Mouse (Mus musculus): ENCODE data around the gene Bbip1. TPM values are rescaled to one million over a fixed set of nuclear protein-coding genes. Genes with fewer than 3 reads are reported as not detected.
"Not testable (repeated sequence)": the region's sequence is repeated elsewhere in the genome, so short reads cannot be mapped to it uniquely, and the experiment has no call there.

The Bbip1 gene
- polyA plus RNA-seq, 1 experiment = 63.0 TPM

GRCm38 (mm10) chr19:53926705-53927104 lies 17.7 kb downstream of the Bbip1 start:
- H3K4me3 ChIP-seq (ENCODE audit: control insufficient read depth, low read depth, low read length) = no peak overlapping the region
- H3K27me3 ChIP-seq (ENCODE audit: control insufficient read depth, insufficient read depth, low read length) = no peaks in the 10 kb centered on the region
- TF ChIP-seq POLR2A (IDR thresholded peaks at IDR 0.05; ENCODE audit: control insufficient read depth, low read depth, low read length) (no peak), CTCF (IDR thresholded peaks at IDR 0.05; ENCODE audit: control insufficient read depth, insufficient read depth, insufficient replicate concordance, low read depth, low read length) (no peak)
- no peaks in the 10 kb centered on the region for H3K36me3 ChIP-seq (ENCODE audit: control insufficient read depth, insufficient read depth, low read length)
- no peak overlapping the region for H3K27ac ChIP-seq (ENCODE audit: control insufficient read depth, insufficient read depth, low read depth, low read length)
- no peaks in the 10 kb centered on the region for H3K4me1 ChIP-seq (ENCODE audit: control insufficient read depth, insufficient read depth, low read length)

DNA sequence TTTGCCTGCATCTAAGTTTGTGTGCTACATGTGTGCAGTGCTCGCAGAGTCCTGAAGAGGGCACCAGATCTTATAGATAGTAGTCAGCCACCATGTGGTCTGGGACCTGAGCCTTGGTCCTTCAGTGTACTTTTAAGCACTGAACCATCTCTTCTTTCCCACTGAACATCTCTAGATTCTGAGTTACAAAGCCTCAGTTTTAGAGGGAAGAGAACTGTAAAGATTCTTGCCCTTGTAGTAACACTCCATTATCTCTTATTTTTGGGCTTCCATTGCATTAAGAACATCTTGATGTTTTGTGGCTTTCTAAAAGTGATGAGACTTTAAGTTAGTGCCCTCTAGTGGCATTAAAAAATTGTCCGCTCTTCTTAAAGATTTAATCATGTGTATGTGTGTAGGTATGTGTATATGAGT lies 19.1 kb downstream of the Bbip1 start:
- TF ChIP-seq POLR2A (IDR thresholded peaks at IDR 0.05; ENCODE audit: control insufficient read depth, low read depth, low read length) = no peak
- no peak for TF ChIP-seq CTCF (IDR thresholded peaks at IDR 0.05; ENCODE audit: control insufficient read depth, insufficient read depth, insufficient replicate concordance, low read depth, low read length)
- H3K4me1 ChIP-seq (ENCODE audit: control insufficient read depth, insufficient read depth, low read length) = no peaks in the 10 kb centered on the region
- 0 out of 2 replicates have a peak, but pooled peaks cover 1% of the 10 kb centered on the region for H3K36me3 ChIP-seq (ENCODE audit: control insufficient read depth, insufficient read depth, low read length)
- no peaks in the 10 kb centered on the region for H3K27me3 ChIP-seq (ENCODE audit: control insufficient read depth, insufficient read depth, low read length)
- no peak overlapping the region for H3K27ac ChIP-seq (ENCODE audit: control insufficient read depth, insufficient read depth, low read depth, low read length)
- H3K4me3 ChIP-seq (ENCODE audit: control insufficient read depth, low read depth, low read length) = no peak overlapping the region

GRCm38 (mm10) chr19:53921996-53922395 lies 22.4 kb downstream of the Bbip1 start:
- H3K27ac ChIP-seq (ENCODE audit: control insufficient read depth, insufficient read depth, low read depth, low read length); H3K36me3 ChIP-seq (ENCODE audit: control insufficient read depth, insufficient read depth, low read length); H3K27me3 ChIP-seq (ENCODE audit: control insufficient read depth, insufficient read depth, low read length); H3K4me3 ChIP-seq (ENCODE audit: control insufficient read depth, low read depth, low read length); H3K4me1 ChIP-seq (ENCODE audit: control insufficient read depth, insufficient read depth, low read length): not testable (repeated sequence)

GRCm38 (mm10) chr19:53919541-53919940 lies 24.9 kb downstream of the Bbip1 start:
- H3K36me3 ChIP-seq (ENCODE audit: control insufficient read depth, insufficient read depth, low read length) = peaks cover 1% of the 10 kb centered on the region; the same call in 1 of the 2 replicates
- H3K4me1 ChIP-seq (ENCODE audit: control insufficient read depth, insufficient read depth, low read length) = no peaks in the 10 kb centered on the region
- no peak overlapping the region for H3K27ac ChIP-seq (ENCODE audit: control insufficient read depth, insufficient read depth, low read depth, low read length)
- no peak overlapping the region for H3K4me3 ChIP-seq (ENCODE audit: control insufficient read depth, low read depth, low read length)
- no peak for TF ChIP-seq CTCF (IDR thresholded peaks at IDR 0.05; ENCODE audit: control insufficient read depth, insufficient read depth, insufficient replicate concordance, low read depth, low read length)
- TF ChIP-seq POLR2A (IDR thresholded peaks at IDR 0.05; ENCODE audit: control insufficient read depth, low read depth, low read length) = no peak
- H3K27me3 ChIP-seq (ENCODE audit: control insufficient read depth, insufficient read depth, low read length) = no peaks in the 10 kb centered on the region

DNA sequence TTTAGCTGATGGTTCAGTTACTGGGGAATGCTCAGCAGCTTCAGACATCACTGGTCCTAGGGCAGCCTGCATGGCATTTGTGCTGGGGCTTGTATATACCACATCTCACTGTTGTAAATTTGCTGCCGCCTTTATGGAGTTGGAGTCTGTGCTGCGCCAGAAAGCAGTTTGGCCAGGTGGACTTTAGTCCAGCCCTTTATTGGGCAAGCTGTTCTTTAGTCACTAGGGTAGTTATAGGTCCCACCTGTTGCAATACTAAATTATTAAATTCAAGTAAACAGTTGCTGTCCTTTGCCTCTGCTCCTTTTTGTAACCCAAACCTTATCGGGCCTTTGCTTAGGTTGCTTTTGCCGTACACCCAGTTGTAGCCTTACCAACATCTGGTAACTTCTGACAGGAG lies 29.5 kb downstream of the Bbip1 start:
- no peaks in the 10 kb centered on the region for H3K4me1 ChIP-seq (ENCODE audit: control insufficient read depth, insufficient read depth, low read length)
- no peak overlapping the region for H3K4me3 ChIP-seq (ENCODE audit: control insufficient read depth, low read depth, low read length)
- no peaks in the 10 kb centered on the region; the same call in 1 of the 2 replicates for H3K36me3 ChIP-seq (ENCODE audit: control insufficient read depth, insufficient read depth, low read length)
- H3K27me3 ChIP-seq (ENCODE audit: control insufficient read depth, insufficient read depth, low read length) = no peaks in the 10 kb centered on the region
- H3K27ac ChIP-seq (ENCODE audit: control insufficient read depth, insufficient read depth, low read depth, low read length) = no peak overlapping the region
- TF ChIP-seq CTCF (IDR thresholded peaks at IDR 0.05; ENCODE audit: control insufficient read depth, insufficient read depth, insufficient replicate concordance, low read depth, low read length) (no peak), POLR2A (IDR thresholded peaks at IDR 0.05; ENCODE audit: control insufficient read depth, low read depth, low read length) (no peak)

DNA sequence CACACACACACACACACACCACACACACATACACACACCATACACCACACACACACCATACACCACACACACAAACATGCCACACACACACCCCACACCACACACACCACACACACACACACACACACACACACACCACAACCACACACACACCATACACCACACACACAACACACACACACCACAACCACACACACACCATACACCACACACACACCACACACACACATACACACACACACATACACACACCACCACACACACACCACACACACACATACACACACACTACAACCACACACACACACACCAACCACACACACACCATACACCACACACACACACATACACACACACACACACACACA lies 37.7 kb downstream of the Bbip1 start:
- H3K36me3 ChIP-seq (ENCODE audit: control insufficient read depth, insufficient read depth, low read length); H3K27ac ChIP-seq (ENCODE audit: control insufficient read depth, insufficient read depth, low read depth, low read length): not testable (repeated sequence)

GRCm38 (mm10) chr19:53906033-53906702 lies 38.3 kb downstream of the Bbip1 start:
- Histone ChIP-seq H3K27me3 (ENCODE audit: control insufficient read depth, insufficient read depth, low read length) (no peaks in the 10 kb centered on the region), H3K27ac (ENCODE audit: control insufficient read depth, insufficient read depth, low read depth, low read length) (no peak overlapping the region), H3K36me3 (ENCODE audit: control insufficient read depth, insufficient read depth, low read length) (no peaks in the 10 kb centered on the region), H3K4me1 (ENCODE audit: control insufficient read depth, insufficient read depth, low read length) (peaks cover 7% of the 10 kb centered on the region), H3K4me3 (ENCODE audit: control insufficient read depth, low read depth, low read length) (no peak overlapping the region)
- TF ChIP-seq CTCF (IDR thresholded peaks at IDR 0.05; ENCODE audit: control insufficient read depth, insufficient read depth, insufficient replicate concordance, low read depth, low read length) = no peak
- TF ChIP-seq POLR2A (IDR thresholded peaks at IDR 0.05; ENCODE audit: control insufficient read depth, low read depth, low read length) = no peak

More for the DNA sequence above, 37.7 kb downstream of the Bbip1 start:
- H3K27me3 ChIP-seq (ENCODE audit: control insufficient read depth, insufficient read depth, low read length); H3K4me3 ChIP-seq (ENCODE audit: control insufficient read depth, low read depth, low read length); H3K4me1 ChIP-seq (ENCODE audit: control insufficient read depth, insufficient read depth, low read length): not testable (repeated sequence)
